Mouse (Mus musculus): ENCODE data around the gene Cacng5.

Cacng5 gene

DNA sequence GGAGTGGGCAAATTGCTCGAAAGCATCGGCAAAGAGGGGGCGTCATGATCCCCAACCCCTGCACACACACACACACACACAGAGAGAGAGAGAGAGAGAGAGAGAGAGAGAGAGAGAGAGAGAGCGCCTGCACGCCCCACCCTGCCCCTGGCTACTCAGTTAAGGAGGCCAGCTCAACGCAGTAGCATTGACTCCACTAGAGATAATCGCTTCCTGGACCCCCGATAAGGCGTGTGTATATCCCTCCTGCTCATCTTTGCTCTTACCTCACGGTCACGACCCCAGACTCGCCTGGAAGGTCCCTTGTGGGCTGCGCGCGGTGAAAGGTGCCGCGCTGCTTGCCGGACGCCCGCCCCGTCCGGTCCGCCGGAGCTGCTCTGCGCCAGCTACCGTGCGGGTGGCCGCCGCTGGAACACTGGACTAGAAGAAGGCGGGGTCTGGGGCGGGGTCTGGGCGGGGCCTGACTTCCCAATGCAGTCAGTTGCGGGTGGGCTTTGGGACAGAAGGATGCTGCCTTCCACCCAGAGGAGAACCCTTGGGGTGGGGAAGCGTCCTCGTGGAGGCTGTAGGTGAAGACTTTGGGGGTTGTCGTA, at the start of gene Cacng5:
Cacng5 (minus strand) TSS at position 422 of the 593 bp plus-strand sequence.
- DNase-seq (ENCODE audit: low spot score in 2 of 2): no peak

- no peak for DNase-seq (ENCODE audit: low spot score in 2 of 2)
These were observed 42.9 kb upstream of the Cacng5 start for GRCm38 (mm10) chr11:107957566-107958350.

- DNase-seq (ENCODE audit: low spot score in 2 of 2): peak in 1 of 2 experiments; percentile 36
These were observed 40.6 kb upstream of the Cacng5 start for GRCm38 (mm10) chr11:107955191-107956062.

DNA sequence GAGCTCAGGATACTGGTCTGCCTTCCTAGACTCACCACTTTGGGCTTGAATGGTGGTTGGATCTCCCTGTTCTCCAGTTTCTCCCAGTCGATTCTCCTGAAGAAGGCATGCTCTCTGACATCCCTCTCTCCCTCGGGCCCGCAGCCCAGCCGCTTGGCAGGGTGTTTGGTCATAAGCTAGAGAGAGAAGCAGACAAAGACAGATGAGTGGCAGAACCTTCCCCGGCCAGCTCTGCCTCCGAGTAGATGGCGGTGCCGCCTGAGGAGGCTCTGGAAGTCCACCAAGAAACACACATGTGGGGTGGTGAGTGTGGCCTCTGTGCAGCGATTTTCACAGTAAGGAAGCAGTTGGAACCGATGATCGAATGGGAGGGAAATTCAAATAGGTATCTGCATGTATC, 36.6 kb upstream of the Cacng5 start:
- no peak for DNase-seq (ENCODE audit: low spot score in 2 of 2)

DNA sequence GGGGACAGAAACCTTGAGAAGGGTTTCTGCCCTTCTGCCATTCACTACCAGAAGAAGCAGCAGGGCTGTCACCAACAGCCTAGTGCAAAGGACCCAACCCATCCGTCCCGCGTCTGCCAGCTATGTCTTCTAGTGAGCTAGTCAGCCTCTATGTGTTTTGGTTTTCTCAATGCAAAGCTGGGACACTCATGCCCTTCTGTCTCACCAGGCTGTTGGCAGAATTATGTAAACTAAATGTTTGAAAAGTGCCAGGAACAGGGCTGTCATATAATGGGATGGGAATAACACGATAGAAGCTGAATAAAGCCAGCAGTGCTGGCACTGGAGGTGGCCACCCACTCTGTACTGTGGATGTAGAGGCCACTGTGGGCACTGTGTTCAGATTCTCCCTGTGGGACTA, 35.8 kb upstream of the Cacng5 start:
- no peak for DNase-seq (ENCODE audit: low spot score in 2 of 2)

GRCm38 (mm10) chr11:107950211-107950610, 35.4 kb upstream of the Cacng5 start:
- no peak for DNase-seq (ENCODE audit: low spot score in 2 of 2)

DNA sequence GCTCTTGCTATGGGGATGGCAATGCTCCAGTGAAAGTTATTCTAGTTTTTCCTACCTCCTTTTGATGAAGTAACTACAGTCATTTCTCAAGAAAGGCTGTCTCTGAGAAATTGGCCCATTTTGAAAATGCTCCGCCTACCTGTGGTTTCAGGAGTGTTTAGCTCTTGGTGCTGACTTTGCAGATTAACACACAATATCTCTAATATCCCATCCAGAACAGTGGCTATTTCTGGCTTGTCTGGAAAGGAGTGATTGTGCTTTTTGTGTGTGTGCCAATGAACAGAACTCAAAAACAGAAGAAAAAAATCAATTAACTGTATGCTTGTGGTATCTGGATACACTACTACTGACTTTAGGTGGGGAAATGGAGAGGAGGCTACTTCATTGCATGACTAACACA, 33.1 kb upstream of the Cacng5 start:
- no peak for DNase-seq (ENCODE audit: low spot score in 2 of 2)

- no peak for DNase-seq (ENCODE audit: low spot score in 2 of 2)
These were observed 32.0 kb upstream of the Cacng5 start for GRCm38 (mm10) chr11:107946823-107947222.

DNA sequence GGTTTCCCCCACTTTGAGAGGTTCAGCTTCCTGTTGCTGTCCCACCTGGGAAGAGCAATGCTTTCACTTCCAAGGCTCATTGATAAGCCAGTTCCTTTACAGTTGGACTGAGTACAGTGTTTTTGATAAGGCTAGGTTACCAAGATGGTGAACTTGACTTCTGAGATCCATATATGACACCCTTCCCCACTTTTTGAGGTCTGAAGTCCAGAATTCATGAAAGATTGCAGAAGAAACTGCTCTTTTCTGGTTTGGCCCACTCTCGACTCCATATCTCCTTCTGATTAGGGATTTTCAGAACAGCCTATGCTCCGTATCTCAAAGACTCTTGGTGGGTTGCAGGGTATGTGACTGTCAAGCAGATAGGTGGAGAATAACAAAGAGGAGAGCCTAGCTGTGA, 22.1 kb upstream of the Cacng5 start:
- DNase-seq (ENCODE audit: low spot score in 2 of 2): no peak

GRCm38 (mm10) chr11:107931721-107932120, 16.9 kb upstream of the Cacng5 start:
- no peak for DNase-seq (ENCODE audit: low spot score in 2 of 2)

- no peak for DNase-seq (ENCODE audit: low spot score in 2 of 2)
These were observed 16.4 kb upstream of the Cacng5 start for GRCm38 (mm10) chr11:107931288-107931687.

- DNase-seq (ENCODE audit: low spot score in 2 of 2): no peak
These were observed 14.9 kb upstream of the Cacng5 start for GRCm38 (mm10) chr11:107929712-107930111.

DNA sequence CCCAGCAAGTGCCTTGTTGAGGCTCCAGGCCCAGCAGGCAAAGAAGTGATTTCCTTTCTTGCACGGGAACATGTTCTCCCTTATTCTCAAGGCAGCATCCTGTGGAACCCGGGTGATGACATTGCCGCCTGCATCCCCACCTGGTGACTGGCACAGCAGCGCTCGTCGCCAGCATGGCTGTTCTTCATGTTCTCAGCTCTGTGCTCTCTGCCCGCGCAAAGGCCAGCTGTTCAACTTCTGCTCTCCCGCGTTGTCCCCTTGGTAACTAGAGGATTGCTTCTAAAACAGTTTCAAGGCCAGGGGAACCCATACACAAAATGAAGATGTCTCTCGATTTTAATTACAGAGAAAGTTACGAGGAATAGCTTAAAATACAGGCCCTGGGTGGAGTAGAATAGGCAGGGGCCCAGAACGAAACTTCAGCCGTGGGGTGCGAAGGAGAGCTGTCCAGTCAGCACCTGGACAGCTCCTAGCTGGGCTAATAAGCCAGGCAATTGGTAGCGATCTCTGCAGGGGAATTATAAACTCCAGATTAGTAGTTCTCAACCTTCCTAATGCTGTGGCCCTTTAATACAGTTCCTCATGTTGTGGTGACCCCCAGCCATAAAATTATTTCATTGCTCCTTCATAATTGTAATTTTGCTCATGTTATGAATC, 5.1 kb upstream of the Cacng5 start:
- no peak for DNase-seq (ENCODE audit: low spot score in 2 of 2)

GRCm38 (mm10) chr11:107917721-107918235, 2.9 kb upstream of the Cacng5 start:
- no peak for DNase-seq (ENCODE audit: low spot score in 2 of 2)

GRCm38 (mm10) chr11:107913317-107913716, 1.5 kb downstream of the Cacng5 start:
- no peak for DNase-seq (ENCODE audit: low spot score in 2 of 2)

DNA sequence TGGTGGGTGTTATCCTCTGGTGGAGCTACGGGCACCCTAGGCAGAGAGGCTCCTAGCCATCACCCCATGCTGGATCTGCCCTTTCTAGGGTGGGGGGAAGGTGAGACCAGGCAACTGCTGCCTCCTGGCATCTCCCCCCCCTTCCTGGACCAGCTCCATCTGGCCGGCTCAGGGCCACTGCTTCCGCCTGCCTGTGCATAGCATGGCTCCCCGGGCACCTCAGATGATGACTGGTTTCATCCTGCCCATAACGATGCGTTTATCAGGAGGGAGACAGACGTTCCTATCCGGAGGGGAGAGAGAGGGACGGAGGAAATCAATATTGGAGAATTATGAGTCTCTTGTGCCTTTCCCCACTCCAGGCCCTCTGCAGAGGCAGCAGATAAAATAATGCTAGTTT, 9.5 kb downstream of the Cacng5 start:
- DNase-seq (ENCODE audit: low spot score in 2 of 2): no peak

- DNase-seq (ENCODE audit: low spot score in 2 of 2): peak in 1 of 2 experiments; percentile 24
These were observed 10.8 kb downstream of the Cacng5 start for GRCm38 (mm10) chr11:107903966-107904605.

DNA sequence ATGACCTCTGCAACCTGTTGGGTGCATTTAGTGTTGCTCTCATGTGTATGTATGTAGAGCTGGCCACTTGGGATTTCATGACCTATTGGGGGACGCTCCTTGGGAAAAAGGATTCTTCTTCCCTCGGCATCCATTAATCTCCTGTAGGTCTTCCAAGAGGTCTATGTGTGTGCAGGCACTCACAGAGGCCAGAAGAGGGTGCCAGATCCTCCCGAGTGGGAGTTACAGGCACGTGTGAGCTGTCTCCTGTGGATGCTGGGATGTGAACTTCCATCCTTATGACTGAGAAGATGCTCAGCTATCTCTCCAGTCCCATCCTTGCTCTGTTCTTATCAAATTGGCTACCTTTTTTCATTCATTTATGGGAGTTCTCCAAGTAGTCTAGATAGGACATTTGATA, 14.4 kb downstream of the Cacng5 start:
- DNase-seq (ENCODE audit: low spot score in 2 of 2): no peak

- no peak for DNase-seq (ENCODE audit: low spot score in 2 of 2)
These were observed 16.2 kb downstream of the Cacng5 start for GRCm38 (mm10) chr11:107898698-107899097.

GRCm38 (mm10) chr11:107895635-107896034, 19.2 kb downstream of the Cacng5 start:
- no peak for DNase-seq (ENCODE audit: low spot score in 2 of 2)

DNA sequence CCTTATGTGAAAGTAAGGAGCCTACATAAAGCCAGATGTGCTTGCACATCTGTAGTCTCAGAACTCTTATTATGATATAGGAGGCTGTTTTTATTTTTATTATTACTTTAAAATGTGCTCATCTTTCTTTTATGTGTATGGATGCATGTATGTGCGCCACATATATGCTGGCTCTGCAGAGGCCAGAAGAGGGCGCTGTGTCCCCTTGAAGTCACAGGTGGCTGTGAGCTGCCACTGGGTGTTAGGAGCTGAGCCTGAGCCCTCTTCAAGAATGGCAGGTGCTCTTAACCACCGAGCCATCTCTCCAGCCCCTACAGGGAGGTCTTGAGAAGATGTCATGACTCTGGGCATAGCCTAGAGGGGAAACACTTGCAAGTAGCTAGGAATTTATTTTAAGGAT, 23.5 kb downstream of the Cacng5 start:
- DNase-seq (ENCODE audit: low spot score in 2 of 2): no peak

Data from urinary bladder, postnatal 4 days (tissue).